Mouse (Mus musculus): ENCODE measurements around the gene Hps4. TPM values are rescaled to one million over a fixed set of nuclear protein-coding genes. Genes with fewer than 3 reads are reported as not detected.
"Not testable (repeated sequence)": the region's sequence is repeated elsewhere in the genome, so short reads cannot be mapped to it uniquely, and the experiment has no call there.

The Hps4 gene
- total RNA-seq (2021), result 10 to 100 TPM; 24.3 to 29.3 TPM

DNA sequence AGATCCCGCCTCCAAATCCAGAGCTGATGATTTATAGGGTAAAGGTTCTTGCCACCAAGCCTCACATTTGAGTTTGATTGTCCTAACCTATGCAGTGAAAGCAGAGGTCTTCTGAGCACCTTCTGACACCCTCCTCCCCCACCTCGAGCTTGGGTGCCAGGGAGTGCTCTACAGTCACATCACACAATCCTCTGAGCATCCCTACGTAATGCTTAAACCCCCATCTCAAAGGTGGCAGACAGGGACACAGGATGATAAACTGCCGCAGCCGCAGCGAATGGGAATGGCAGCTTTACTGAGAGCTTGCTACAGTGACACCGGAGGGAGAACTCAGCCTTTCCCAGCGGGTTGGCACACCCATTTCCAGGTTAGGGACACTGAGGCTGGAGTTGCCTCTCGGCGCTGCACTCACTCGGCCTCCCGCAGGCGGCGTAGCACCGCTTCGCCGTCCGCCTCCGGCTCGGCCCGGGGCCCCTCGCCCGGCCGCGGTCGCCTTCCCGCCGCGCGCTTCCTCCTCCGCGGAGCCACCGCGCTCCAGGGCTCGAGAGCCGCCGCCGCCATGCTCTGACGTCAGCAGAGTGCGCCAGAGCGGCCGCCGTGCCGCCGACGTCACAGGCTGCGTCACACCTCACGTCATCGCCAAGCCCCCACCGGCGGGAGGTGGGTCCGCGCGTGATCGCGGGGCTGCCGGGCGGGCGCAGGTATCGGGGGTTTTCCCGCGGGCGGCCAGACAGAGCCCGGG is at the start of gene Hps4, which contains the start of gene Srrd:
Gene Hps4, plus strand, starts transcription at position 621 of the 742 bp plus-strand sequence.
Gene Srrd, minus strand, starts transcription at position 578 of the 742 bp plus-strand sequence.
- DNase-seq (ENCODE audit: low spot score in 2 of 2), result peak; percentile 88 to 93
- intact Hi-C loops (cut with DNase I), result loop anchor here (1.0 to 5.0 kb wide), 2 partner anchors 16 to 85 kb away; partner anchors contain the start of gene Tfip11

GRCm38 (mm10) chr5:112293800-112294199 is 49.1 kb upstream of the Hps4 start:
- no peak for DNase-seq (ENCODE audit: low spot score in 2 of 2)
- intact Hi-C loops (cut with DNase I), result no loop called here

DNA sequence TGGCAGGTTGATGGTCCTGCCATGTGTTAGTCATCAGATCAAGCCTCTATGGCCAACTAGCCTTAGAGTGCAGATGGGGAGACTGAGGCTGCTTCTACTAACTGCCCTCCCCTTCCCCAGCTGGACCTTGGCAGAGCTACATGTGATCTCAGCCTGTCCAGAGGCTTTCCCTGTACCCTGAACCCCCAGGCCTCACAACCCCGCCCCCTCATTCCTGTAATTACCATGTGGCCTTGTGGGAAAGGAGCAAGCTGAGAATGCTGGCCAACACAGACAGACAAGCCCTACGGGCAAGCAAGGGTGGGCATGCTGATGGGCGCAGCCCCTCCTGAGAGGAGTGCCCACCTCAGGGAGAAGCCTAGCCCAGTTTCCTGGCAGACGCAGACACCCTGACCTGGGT is 48.2 kb upstream of the Hps4 start:
- intact Hi-C loops (cut with DNase I), result no loop called here

DNA sequence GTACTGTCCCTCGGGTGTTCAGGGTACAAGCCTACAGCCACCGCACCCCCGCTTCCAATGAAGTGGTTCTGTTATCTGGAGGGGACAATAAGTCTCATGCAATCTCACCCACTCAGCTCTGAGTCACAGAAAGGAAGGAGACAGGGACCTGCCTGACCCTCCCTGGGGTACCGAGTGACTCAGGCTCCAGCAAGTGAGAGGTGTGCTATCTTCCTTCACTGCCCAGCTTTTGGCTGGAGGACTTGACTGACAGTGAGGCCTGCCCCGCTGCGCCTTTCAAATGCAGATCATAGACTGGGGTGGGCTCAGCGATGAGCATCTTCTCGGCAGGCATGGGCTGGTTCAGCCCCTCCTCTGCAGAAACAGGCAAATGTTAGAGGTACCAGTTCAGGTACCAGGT is 47.7 kb upstream of the Hps4 start:
- intact Hi-C loops (cut with DNase I), result no loop called here
- DNase-seq (ENCODE audit: low spot score in 2 of 2), result no peak

More for the DNA sequence above, 48.2 kb upstream of the Hps4 start:
- no peak for DNase-seq (ENCODE audit: low spot score in 2 of 2)

GRCm38 (mm10) chr5:112295564-112295963 is 47.3 kb upstream of the Hps4 start:
- no peak for DNase-seq (ENCODE audit: low spot score in 2 of 2)
- intact Hi-C loops (cut with DNase I), result no loop called here

GRCm38 (mm10) chr5:112296404-112297181 is 46.3 kb upstream of the Hps4 start:
- intact Hi-C loops (cut with DNase I), result no loop called here
- no peak for DNase-seq (ENCODE audit: low spot score in 2 of 2)

DNA sequence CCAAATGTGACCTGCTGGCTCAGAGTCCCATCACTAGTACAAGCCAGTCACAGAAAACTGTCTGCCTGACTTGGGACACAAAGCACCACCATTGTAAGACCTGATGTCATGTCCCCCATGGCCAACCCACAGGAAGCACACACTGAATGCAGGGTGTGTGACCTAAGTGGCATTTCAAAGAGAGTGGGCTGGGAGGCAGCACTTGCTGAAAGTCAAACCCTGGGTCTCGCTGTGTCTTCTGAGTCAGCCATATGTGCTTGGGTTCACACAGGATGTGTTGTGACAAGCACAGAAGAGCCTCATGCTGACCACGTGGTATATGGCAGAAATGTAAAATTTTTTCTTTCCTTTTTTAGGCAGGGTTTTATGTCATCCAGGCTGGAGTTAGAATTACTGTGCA is 45.6 kb upstream of the Hps4 start:
- intact Hi-C loops (cut with DNase I), result no loop called here
- peak in 1 of 2 experiments; percentile 39 for DNase-seq (ENCODE audit: low spot score in 2 of 2)

DNA sequence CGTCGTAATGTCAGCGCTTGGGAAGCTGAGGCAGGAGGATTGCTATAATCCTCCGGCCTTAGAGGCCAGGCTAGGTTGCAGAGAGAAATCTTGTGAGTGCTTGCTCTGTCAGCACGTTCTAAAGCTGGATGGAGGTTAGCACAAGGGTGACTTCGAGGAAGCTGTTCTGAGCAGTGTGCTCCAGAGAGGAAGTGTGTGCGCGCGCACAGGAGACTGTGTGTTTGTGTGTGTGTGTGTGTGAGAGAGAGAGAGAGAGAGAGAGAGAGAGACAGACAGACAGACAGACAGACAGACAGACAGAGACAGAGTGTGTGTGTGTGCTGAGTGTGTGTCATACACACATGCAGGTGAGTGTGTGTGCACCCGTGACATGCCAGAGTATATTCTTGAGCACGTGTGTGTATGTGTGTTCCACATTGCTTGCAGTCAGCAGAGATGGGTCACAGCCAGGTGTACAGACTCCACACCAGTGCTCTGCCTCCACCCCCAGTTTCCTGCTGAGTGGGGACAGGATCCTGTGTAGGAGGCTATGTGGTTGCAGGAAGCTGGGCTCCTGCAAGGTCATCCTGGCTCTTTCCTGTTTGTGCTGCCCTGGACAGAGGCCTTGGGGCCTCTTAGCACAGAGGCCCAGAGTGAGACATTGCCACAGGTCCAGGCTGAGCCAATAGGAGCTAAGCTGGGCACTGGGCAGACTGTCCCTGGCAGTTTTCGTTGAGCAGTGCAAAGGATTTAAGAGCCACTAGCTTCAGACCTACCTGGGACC is 44.5 kb upstream of the Hps4 start:
- no peak for DNase-seq (ENCODE audit: low spot score in 2 of 2)
- intact Hi-C loops (cut with DNase I), result no loop called here

- intact Hi-C loops (cut with DNase I), result no loop called here
- no peak for DNase-seq (ENCODE audit: low spot score in 2 of 2)
Measured at GRCm38 (mm10) chr5:112299399-112299798, 43.5 kb upstream of the Hps4 start.

DNA sequence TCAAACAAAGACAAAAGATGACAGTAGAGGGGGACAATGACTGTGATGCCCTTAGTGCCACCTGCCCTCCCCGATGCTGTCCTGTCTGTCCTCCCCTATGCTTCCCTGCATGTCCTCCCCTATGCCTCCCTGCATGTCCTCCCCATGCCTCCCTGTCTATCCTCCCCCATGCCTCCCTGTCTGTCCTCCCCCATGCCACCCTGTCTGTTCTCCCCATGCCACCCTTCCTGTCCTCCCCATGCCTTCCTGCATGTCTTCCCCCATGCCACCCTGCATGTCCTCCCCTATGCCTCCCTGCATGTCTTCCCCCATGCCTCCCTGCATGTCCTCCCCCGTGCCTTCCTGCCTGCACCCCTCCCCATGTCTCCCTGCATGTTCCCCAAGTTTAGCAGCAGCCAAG is 42.8 kb upstream of the Hps4 start:
- no peak for DNase-seq (ENCODE audit: low spot score in 2 of 2)
- intact Hi-C loops (cut with DNase I), result no loop called here

DNA sequence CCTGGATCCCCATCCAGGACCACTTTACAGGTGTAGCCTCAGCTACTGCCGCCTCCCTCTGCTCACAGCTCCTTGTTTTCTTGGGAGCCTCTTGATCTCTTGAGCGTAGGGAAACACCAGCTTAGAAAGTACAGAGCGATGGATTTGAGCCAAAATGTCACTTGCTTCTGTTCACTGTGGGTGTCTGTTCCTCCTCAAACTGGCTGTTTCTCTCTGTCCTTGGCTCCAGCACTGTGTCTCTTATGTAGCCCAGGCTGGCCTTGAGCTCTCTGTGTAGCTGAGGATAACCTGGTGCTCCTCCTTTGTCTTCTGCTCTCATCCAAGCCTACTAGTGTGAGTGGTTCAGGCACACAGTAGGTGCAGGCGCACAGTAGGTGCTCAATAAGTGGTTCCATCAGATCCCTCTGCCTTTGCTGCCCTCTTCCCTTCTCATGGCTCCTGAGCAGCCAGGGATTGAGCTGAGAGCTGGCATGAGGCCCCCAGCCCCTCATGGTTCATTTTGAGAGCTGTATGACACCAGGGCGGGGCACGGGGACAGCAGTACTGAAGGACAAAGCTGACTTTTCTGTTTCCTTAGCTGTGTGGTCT is 42.1 kb upstream of the Hps4 start:
- intact Hi-C loops (cut with DNase I), result no loop called here
- no peak for DNase-seq (ENCODE audit: low spot score in 2 of 2)

- intact Hi-C loops (cut with DNase I), result no loop called here
- DNase-seq (ENCODE audit: low spot score in 2 of 2), result no peak
Measured at GRCm38 (mm10) chr5:112301694-112302093, 41.2 kb upstream of the Hps4 start.

- intact Hi-C loops (cut with DNase I), result no loop called here
- DNase-seq (ENCODE audit: low spot score in 2 of 2), result no peak
Measured at GRCm38 (mm10) chr5:112302310-112302709, 40.6 kb upstream of the Hps4 start.

DNA sequence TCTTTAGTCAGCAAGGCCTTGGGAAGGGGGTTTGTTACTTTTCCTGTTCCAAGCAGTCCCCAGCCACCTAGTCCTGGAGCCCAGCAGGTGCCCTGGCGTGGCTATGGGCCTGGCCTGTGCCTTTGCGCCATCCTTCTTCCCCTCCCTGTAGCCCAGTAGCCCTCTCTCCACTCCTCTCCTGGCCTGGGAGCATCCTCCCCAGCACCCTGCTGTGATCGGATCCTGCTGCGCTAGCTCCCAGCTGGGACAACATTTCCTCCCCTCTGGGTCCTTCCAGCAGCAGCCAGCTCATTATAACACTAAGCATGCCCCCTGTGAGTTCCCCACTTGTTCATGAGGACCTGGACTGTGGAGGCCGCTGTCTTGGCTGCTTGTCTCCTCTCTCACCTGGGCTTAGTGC is 37.0 kb upstream of the Hps4 start:
- intact Hi-C loops (cut with DNase I), result no loop called here
- DNase-seq (ENCODE audit: low spot score in 2 of 2), result no peak

DNA sequence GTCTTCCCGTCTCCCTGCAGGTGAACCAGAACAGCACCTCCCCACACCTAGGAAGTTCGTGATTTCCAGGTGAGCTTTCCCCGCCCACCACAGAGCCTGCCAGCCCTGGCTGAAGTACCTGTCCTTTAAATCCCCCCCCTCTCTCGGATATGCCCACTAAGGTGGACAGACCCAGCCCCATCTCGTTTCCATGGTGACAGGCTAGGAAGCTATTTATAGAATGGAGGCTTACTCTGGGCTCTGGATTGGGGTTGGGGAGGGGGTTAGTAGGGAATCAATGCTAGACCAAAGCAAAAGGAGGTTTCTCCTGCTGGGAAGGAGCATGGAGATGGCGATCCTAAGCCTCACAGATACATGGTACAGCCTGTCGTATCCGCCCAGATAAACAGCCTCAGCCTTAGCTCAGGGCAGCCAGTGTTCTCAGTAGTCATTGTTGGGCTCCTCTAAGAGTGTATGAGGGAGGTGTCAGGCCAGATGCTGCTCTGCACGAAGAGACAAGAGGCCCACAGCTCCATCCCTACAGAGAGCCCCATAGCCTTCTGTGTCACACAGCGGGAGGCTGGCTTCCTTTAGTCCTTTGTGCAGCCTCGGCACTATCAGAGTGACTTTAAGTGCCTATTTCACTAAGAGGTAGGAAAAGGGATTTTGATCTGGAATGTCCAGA is 29.5 kb upstream of the Hps4 start:
- intact Hi-C loops (cut with DNase I), result no loop called here
- DNase-seq (ENCODE audit: low spot score in 2 of 2), result peak in 1 of 2 experiments; percentile 37

GRCm38 (mm10) chr5:112316468-112316867 is 26.4 kb upstream of the Hps4 start:
- intact Hi-C loops (cut with DNase I), result no loop called here
- no peak for DNase-seq (ENCODE audit: low spot score in 2 of 2)

DNA sequence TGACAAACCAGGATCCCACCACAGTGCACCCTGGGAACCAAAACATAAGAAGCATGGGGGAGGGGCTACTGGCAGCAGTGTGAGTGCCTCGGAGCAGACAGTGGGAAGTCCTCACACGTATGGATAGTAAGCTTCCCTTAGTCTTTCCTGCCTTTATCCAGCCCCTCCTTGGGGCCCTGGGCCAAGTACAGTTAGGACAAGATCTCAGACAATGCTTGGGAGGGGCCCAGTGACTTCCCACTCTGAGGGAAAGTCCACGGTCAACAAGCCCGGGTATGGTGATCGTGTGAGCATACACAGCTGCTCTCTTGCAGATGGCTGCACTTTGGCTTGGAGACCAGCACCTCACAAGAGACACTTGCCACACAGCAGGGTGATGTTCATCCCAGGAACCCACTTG is 25.6 kb upstream of the Hps4 start:
- DNase-seq (ENCODE audit: low spot score in 2 of 2), result no peak

DNA sequence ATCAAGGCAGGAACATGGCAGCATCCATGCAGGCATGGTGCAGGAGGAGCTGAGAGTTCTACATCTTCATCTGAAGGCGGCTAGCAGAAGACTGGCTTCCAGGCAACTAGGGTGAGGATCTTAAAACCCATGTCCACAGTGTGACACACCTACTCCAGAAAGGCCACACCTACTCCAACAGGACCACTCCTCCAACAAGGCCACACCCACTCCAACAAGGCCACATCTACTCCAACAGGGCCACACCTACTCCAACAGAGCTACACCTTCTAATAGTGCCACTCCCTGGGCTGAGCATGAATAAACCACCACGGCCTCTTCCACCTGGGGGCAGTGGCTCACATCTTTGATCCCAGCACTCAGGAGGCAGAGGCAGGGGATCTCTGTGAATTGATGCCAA is 23.5 kb upstream of the Hps4 start:
- intact Hi-C loops (cut with DNase I); DNase-seq (ENCODE audit: low spot score in 2 of 2): not testable (repeated sequence)

More for the DNA sequence above, 25.6 kb upstream of the Hps4 start:
- intact Hi-C loops (cut with DNase I), result no loop called here

DNA sequence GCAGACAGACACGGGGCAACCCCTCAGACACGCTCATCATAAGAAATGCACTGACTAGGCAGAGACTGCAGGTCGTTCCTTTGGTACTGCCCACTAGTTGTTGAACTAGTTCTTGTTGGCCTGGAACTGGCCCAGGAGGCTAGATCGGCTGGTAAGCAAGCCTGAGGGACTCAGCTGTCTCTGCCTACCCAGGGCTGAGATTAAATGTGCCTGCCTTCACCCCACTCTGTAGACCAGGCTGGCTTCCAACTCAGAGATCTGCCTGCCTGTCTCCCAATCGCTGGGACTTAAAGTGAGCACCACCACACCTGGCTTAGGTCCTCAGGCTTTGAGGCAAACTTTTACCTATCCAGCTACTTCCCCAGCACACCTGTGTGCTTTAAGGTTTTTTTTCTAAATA is 22.5 kb upstream of the Hps4 start:
- DNase-seq (ENCODE audit: low spot score in 2 of 2), result peak in 1 of 2 experiments; percentile 67

More for the DNA sequence above, 22.5 kb upstream of the Hps4 start:
- intact Hi-C loops (cut with DNase I), result no loop called here
